Mouse (Mus musculus) hindbrain, postnatal 0 days (tissue): Measurements from ENCODE around the gene Ppp1r37. TPM values are rescaled to one million over a fixed set of nuclear protein-coding genes. Genes with fewer than 3 reads are reported as not detected.

Experiments used
- ATAC-seq: fragments of 200-750 bp; cut with Nextera tagmentation; 2 replicates; pipeline ENCODE4 v1.8.0; 2017; ENCODE audit warnings: mild to moderate bottlenecking, moderate TSS enrichment, moderate library complexity
- DNase-seq: peaks from one replicate; pipeline ENCODE4 v3.0.0-alpha.2; 2015; ENCODE audit warnings: low spot score
- H3K27ac ChIP-seq: fragments of 300-500 bp; sonication (generic); 2 replicates; pipeline ENCODE4 v1.5.1; 2014; ENCODE audit warnings: mild to moderate bottlenecking
- H3K27me3 ChIP-seq: fragments of 300-500 bp; sonication (generic); 2 replicates; pipeline ENCODE4 v1.6.1; 2014; ENCODE audit warnings: low read length, mixed read lengths; ENCODE audit not compliant: insufficient read depth
- H3K36me3 ChIP-seq: fragments of 300-500 bp; sonication (generic); 2 replicates; pipeline ENCODE4 v1.6.1; 2014; ENCODE audit warnings: low read length, mixed read lengths; ENCODE audit not compliant: insufficient read depth
- H3K4me1 ChIP-seq: fragments of 300-500 bp; sonication (generic); 2 replicates; pipeline ENCODE4 v1.6.1; 2014; ENCODE audit warnings: antibody characterized with exemption, low read length, mixed read lengths; ENCODE audit not compliant: insufficient read depth
- H3K4me2 ChIP-seq: fragments of 300-500 bp; sonication (generic); 2 replicates; pipeline ENCODE4 v1.6.1; 2014; ENCODE audit warnings: low read depth, mild to moderate bottlenecking, low read length, moderate library complexity, mixed read lengths
- H3K4me3 ChIP-seq: fragments of 300-500 bp; sonication (generic); 2 replicates; pipeline ENCODE4 v1.5.1; 2014; ENCODE audit warnings: low read length
- H3K9ac ChIP-seq: fragments of 300-500 bp; sonication (generic); replicated peaks from 2 replicates; pipeline ENCODE4 v1.6.1; 2014; ENCODE audit warnings: mild to moderate bottlenecking, low read length, moderate library complexity, mixed read lengths
- H3K9me3 ChIP-seq: fragments of 300-500 bp; sonication (generic); 2 replicates; pipeline ENCODE4 v1.6.1; 2016; ENCODE audit warnings: low read length, mixed read lengths
- CTCF ChIP-seq: IDR thresholded peaks from 2 replicates; pipeline ENCODE4 v1.5.1; 2016; ENCODE audit warnings: antibody characterized with exemption, control low read depth, low read depth
- WGBS: fragments of 180-500 bp; shearing (Covaris S2); extraction: QIAGEN DNeasy Blood & Tissue Kit; methylation state at CpG from one replicate; pipeline ENCODE4 v1.1.7; 2014; 5-methylcytosine and 5-hydroxymethylcytosine counted together
- polyA plus RNA-seq: library from polyadenylated mRNA; unstranded; fragments of >200 nt; fragmentation: Nextera tagmentation; extraction: Ambion mirVana; gene quantifications from 2 replicates; pipeline ENCODE4 v1.2.1, GENCODE M21; 2015
- total RNA-seq: library from RNA; depleted of rRNA; stranded (reverse); fragments of >200 nt; gene quantifications from 2 replicates; pipeline ENCODE4 v1.2.3, GENCODE M21; 2014

Ppp1r37 gene
- total and polyA plus RNA-seq, 2 experiments from 2014 or later = 27.7 to 128 TPM

DNA sequence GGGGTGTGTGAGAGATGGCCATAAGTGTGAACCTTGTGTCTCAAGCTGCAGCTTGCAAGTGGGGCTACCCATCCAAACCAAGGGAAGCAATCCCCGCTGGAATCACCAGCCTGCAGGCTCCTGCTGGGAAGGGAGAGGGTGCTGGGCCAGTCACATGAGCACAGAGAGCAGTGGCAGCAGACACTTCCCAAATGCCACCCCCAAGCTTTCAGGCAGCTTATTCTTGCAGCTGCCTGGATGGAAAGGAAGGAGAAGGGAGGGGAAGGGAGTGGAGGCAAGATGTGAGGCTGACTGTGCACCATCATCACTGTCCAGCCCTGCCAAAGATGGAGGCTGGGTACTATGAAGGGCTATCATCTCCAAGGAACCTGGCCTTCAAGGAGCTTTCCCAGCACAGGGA lies 8.7 kb downstream of the Ppp1r37 start:
- Histone ChIP-seq H3K4me2 (no peak overlapping the region), H3K9me3 (no peaks in the 10 kb centered on the region), H3K4me1 (peaks cover 21% of the 10 kb centered on the region), H3K9ac (no peak overlapping the region), H3K4me3 (no peak overlapping the region), H3K27ac (no peak overlapping the region), H3K27me3 (no peaks in the 10 kb centered on the region), H3K36me3 (0 out of 2 replicates have a peak, but pooled peaks cover 4% of the 10 kb centered on the region)
- 64% methylated on average over 1 of the region's 1 CpGs for WGBS
- no peak for TF ChIP-seq CTCF
- no peak for ATAC-seq
- no peak for DNase-seq

DNA sequence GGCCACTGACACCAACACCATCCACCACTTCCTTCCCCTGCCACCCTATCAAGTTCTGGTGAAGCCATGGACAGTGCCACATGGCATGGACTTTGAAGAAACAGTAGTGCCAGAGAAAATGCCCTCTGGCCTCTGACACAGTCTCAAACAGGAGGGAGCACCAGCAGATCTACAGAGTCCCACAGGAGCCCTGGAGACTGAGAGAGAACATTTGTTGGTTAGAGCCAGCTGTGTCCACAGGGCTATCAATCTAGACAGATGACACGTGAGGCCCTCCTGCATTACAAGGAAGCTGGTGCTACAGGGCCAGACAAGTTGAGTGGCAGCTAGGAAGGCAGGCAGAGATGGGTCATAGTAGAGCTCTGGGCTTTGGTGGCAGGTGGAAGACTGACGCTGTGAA lies 10.4 kb downstream of the Ppp1r37 start:
- TF ChIP-seq CTCF = no peak
- no peak for DNase-seq
- H3K9me3 ChIP-seq = no peaks in the 10 kb centered on the region
- 0 out of 2 replicates have a peak, but pooled peaks cover 4% of the 10 kb centered on the region for H3K36me3 ChIP-seq
- peaks cover 8% of the 10 kb centered on the region; the same call in 1 of the 2 replicates for H3K4me1 ChIP-seq
- no peaks in the 10 kb centered on the region for H3K27me3 ChIP-seq
- WGBS = 61% methylated on average over 2 of the region's 2 CpGs
- no peak overlapping the region for H3K9ac ChIP-seq
- H3K4me3 ChIP-seq = no peak overlapping the region
- no peak overlapping the region for H3K4me2 ChIP-seq
- H3K27ac ChIP-seq = no peak overlapping the region
- no peak for ATAC-seq

DNA sequence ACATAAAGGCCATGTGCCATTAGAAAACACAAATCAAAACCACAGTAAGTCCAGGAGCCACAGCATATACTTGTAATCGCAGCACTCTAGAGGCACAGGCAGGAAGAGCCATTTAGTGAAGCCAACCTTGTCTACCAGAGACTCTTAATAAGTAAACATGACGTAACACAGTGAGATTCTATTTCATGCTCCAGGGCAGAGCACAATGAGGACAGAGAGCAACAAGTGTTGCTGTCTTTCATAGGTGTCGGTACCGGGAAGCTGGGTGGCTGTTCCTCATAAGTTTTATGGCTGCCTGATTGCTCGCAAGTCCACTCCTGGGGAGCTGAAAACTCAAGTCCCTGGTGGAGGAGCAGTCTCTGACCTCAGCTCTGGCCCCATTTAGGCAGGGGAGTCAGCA lies 11.2 kb downstream of the Ppp1r37 start:
- Histone ChIP-seq H3K4me2 (no peak overlapping the region), H3K27me3 (no peaks in the 10 kb centered on the region), H3K36me3 (0 out of 2 replicates have a peak, but pooled peaks cover 4% of the 10 kb centered on the region), H3K9me3 (no peaks in the 10 kb centered on the region), H3K27ac (no peak overlapping the region), H3K9ac (no peak overlapping the region), H3K4me3 (no peak overlapping the region), H3K4me1 (no peaks in the 10 kb centered on the region)
- ATAC-seq (no peak), DNase-seq (no peak)
- 91% methylated on average over 5 of the region's 5 CpGs for WGBS
- no peak for TF ChIP-seq CTCF

DNA sequence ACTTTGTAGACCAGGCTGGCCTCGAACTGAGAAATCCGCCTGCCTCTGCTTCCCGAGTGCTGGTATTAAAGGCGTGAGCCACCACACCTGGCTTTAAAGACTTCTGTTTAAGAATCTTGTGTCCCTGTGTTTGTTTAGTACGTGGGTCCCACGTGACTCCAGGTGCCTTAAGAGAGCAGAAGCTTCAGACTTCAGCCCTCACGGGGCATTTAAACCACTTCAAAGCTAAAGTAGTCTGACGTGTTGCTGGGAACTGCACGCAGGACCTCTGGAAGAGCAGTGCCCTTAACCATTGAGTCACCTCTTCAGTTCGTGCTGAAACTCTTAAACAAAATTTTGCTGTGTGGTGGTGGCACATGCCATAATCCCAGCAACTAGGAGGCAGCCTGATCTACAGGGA lies 13.5 kb downstream of the Ppp1r37 start:
- DNase-seq (no peak), ATAC-seq (no peak)
- Histone ChIP-seq H3K27me3 (no peaks in the 10 kb centered on the region), H3K36me3 (no peaks in the 10 kb centered on the region), H3K9me3 (no peaks in the 10 kb centered on the region), H3K9ac (no peak overlapping the region), H3K27ac (no peak overlapping the region), H3K4me1 (no peaks in the 10 kb centered on the region), H3K4me3 (no peak overlapping the region), H3K4me2 (no peak overlapping the region)
- WGBS = 93% methylated on average over 10 of the region's 10 CpGs
- TF ChIP-seq CTCF = no peak

DNA sequence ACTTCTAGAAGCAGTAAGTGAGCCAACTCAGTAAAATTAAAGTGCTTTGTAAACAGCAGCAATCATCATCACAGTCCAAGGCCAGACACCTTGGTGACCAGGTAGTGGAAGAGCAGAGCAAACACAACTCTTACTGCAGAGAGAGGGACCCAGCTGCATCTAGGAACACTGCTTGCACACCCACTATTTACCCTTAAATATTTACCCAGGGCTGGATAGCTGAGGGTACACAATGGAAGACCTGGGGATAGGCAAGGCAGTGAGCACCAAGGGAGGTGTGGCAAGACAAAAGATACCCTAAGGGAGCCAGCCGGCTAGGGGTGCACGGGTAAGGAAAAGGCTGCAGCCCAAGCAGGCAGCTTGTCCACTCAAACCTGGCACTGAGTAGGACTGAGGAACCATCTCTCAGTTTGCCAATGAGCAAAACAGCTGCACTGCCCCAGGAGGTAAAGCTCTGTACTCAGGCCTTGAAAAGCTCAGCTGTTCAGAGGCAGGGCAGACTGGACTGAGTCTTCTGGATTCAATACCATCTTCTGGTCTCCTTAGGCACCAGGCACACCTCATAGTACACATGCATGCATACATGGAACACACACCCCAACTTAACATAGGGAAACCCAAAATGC lies 15.4 kb downstream of the Ppp1r37 start:
- Histone ChIP-seq H3K4me3 (no peak overlapping the region), H3K9ac (no peak overlapping the region), H3K27ac (no peak overlapping the region), H3K27me3 (no peaks in the 10 kb centered on the region), H3K4me1 (peaks cover 5% of the 10 kb centered on the region), H3K36me3 (no peaks in the 10 kb centered on the region), H3K9me3 (no peaks in the 10 kb centered on the region), H3K4me2 (no peak overlapping the region)
- TF ChIP-seq CTCF = no peak
- no peak for DNase-seq
- ATAC-seq = no peak
- 41% methylated on average over 2 of the region's 2 CpGs for WGBS

DNA sequence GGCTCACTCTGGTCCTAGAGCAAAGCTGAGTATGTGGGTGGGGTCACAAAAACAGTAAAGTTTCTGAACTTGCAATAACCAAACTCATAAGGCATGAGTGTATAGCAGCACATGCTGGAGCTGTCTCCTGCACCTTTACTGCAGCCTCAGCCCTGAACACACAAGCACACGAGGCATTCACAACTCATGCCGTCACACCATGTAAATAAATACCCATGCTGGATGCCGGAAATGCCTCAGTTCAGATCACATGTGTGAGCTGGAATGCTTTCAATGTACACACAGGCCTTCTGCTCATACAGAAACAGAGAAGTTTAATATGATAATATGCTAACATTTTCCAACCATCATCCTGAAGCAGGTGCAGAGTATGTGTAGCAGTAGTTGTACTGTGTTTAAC lies 16.9 kb downstream of the Ppp1r37 start:
- no peaks in the 10 kb centered on the region for H3K9me3 ChIP-seq
- H3K4me2 ChIP-seq = no peak overlapping the region
- H3K36me3 ChIP-seq = no peaks in the 10 kb centered on the region
- DNase-seq = no peak
- H3K9ac ChIP-seq = no peak overlapping the region
- 60% methylated on average over 3 of the region's 3 CpGs for WGBS
- no peak for TF ChIP-seq CTCF
- H3K27me3 ChIP-seq = no peaks in the 10 kb centered on the region
- H3K4me1 ChIP-seq = peaks cover 19% of the 10 kb centered on the region
- no peak overlapping the region for H3K27ac ChIP-seq
- ATAC-seq = no peak
- H3K4me3 ChIP-seq = no peak overlapping the region

DNA sequence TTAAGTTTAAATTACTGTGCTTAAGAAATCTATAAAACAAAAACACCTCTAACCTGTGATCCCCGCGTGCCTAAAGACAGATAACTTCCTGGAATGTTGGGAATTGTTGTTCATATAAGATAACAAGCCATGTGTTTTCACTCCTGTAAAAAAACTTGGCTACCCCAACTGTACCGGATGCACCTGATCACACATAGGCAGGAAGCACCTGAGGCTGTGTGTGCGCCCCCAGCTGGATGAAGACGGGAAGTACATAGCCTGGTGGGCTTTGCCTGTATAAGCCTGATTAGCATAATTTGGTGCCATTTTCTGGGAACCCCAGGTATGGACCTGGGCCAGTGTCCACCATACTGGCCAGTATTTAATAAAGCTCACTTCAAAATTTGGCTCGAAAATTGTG lies 19.3 kb downstream of the Ppp1r37 start:
- Histone ChIP-seq H3K27ac (no peak overlapping the region), H3K36me3 (no peaks in the 10 kb centered on the region), H3K4me1 (peaks cover 19% of the 10 kb centered on the region), H3K27me3 (no peaks in the 10 kb centered on the region), H3K4me3 (no peak overlapping the region), H3K4me2 (no peak overlapping the region), H3K9ac (no peak overlapping the region), H3K9me3 (no peaks in the 10 kb centered on the region)
- no peak for ATAC-seq
- peak; percentile 66 for TF ChIP-seq CTCF
- WGBS = 59% methylated on average over 6 of the region's 6 CpGs
- DNase-seq = no peak
